Mouse (Mus musculus) intestine, embryonic 16.5 days (tissue): ENCODE data around the gene Glo1. TPM values are rescaled to one million over a fixed set of nuclear protein-coding genes. Genes with fewer than 3 reads are reported as not detected.
"Not testable (repeated sequence)": the region's sequence is repeated elsewhere in the genome, so short reads cannot be mapped to it uniquely, and the experiment has no call there.

Experiments
- ATAC-seq: fragments of 200-750 bp; cut with Nextera tagmentation; 2 replicates; pipeline ENCODE4 v1.8.0; 2017; ENCODE audit warnings: moderate TSS enrichment, moderate library complexity
- H3K27ac ChIP-seq: fragments of 300-500 bp; sonication (generic); 2 replicates; pipeline ENCODE4 v1.5.1; 2014; ENCODE audit warnings: mild to moderate bottlenecking, low read length
- H3K27me3 ChIP-seq: fragments of 300-500 bp; sonication (generic); replicated peaks from 2 replicates; pipeline ENCODE4 v1.6.1; 2014; ENCODE audit warnings: low read length, control low read depth, mixed read lengths; ENCODE audit not compliant: control insufficient read depth, insufficient read depth
- H3K36me3 ChIP-seq: fragments of 300-500 bp; sonication (generic); 2 replicates; pipeline ENCODE4 v1.6.1; 2014; ENCODE audit warnings: low read length, control low read depth; ENCODE audit not compliant: control insufficient read depth, insufficient read depth
- H3K4me1 ChIP-seq: fragments of 300-500 bp; sonication (generic); 2 replicates; pipeline ENCODE4 v1.6.1; 2014; ENCODE audit warnings: low read length, control low read depth, mixed read lengths; ENCODE audit not compliant: control insufficient read depth, insufficient read depth
- H3K4me2 ChIP-seq: fragments of 300-500 bp; sonication (generic); 2 replicates; pipeline ENCODE4 v1.6.1; 2014; ENCODE audit warnings: low read depth, low read length, control low read depth
- H3K4me3 ChIP-seq: fragments of 300-500 bp; sonication (generic); 2 replicates; pipeline ENCODE4 v1.5.1; 2014; ENCODE audit warnings: mild to moderate bottlenecking, low read length
- H3K9ac ChIP-seq: fragments of 300-500 bp; sonication (generic); 2 replicates; pipeline ENCODE4 v1.6.1; 2014; ENCODE audit warnings: low read depth, low read length
- H3K9me3 ChIP-seq: fragments of 300-500 bp; sonication (generic); 2 replicates; pipeline ENCODE4 v1.6.1; 2016; ENCODE audit warnings: low read length, control low read depth; ENCODE audit not compliant: control insufficient read depth
- WGBS: fragments of 180-500 bp; shearing (Covaris S2); extraction: QIAGEN DNeasy Blood & Tissue Kit; methylation state at CpG from one replicate; pipeline ENCODE4 v1.1.7; 2014; 5-methylcytosine and 5-hydroxymethylcytosine counted together
- polyA plus RNA-seq: library from polyadenylated mRNA; unstranded; fragments of >200 nt; fragmentation: Nextera tagmentation; extraction: Ambion mirVana; gene quantifications from 2 replicates; pipeline ENCODE4 v1.2.1, GENCODE M21; 2015

Gene Glo1
- polyA plus RNA-seq = 234 and 240 TPM in 2 replicates

- WGBS = no CpG with 5 or more reads among the region's 20 CpGs
- H3K9me3 ChIP-seq = not testable (repeated sequence)
- peak; percentile 60; the same call in 1 of the 2 replicates for ATAC-seq
These were observed at the start of gene Glo1 for GRCm38 (mm10) chr17:30626719-30627118. TSS of gene Glo1 (minus strand) at chr17:30626871.

GRCm38 (mm10) chr17:30675021-30675740 is 48.5 kb upstream of the Glo1 start:
- WGBS = 94% methylated on average over 9 of the region's 9 CpGs
- Histone ChIP-seq H3K27me3 (no peaks in the 10 kb centered on the region), H3K4me2 (no peak overlapping the region), H3K4me1 (no peaks in the 10 kb centered on the region), H3K36me3 (no peaks in the 10 kb centered on the region), H3K9ac (no peak overlapping the region), H3K9me3 (no peaks in the 10 kb centered on the region; the same call in 1 of the 2 replicates), H3K4me3 (no peak overlapping the region), H3K27ac (no peak overlapping the region)
- no peak for ATAC-seq

More at GRCm38 (mm10) chr17:30626719-30627118, at the start of gene Glo1:
- not testable (repeated sequence) for H3K4me1 ChIP-seq, H3K4me3 ChIP-seq, H3K27me3 ChIP-seq, H3K27ac ChIP-seq, H3K4me2 ChIP-seq, H3K36me3 ChIP-seq, H3K9ac ChIP-seq

- H3K27ac ChIP-seq = no peak overlapping the region
- no peak for ATAC-seq
- 89% methylated on average over 6 of the region's 6 CpGs for WGBS
These were observed 46.4 kb upstream of the Glo1 start for GRCm38 (mm10) chr17:30673023-30673422.

GRCm38 (mm10) chr17:30672556-30672955 is 45.9 kb upstream of the Glo1 start:
- H3K4me3 ChIP-seq = no peak overlapping the region
- no peak overlapping the region for H3K27ac ChIP-seq
- ATAC-seq = no peak
- no peak overlapping the region for H3K9ac ChIP-seq
- H3K4me1 ChIP-seq = no peaks in the 10 kb centered on the region
- H3K27me3 ChIP-seq = no peaks in the 10 kb centered on the region
- H3K4me2 ChIP-seq = no peak overlapping the region
- H3K9me3 ChIP-seq = no peaks in the 10 kb centered on the region
- WGBS = 84% methylated on average over 4 of the region's 4 CpGs
- no peaks in the 10 kb centered on the region for H3K36me3 ChIP-seq

More at GRCm38 (mm10) chr17:30673023-30673422, 46.4 kb upstream of the Glo1 start:
- H3K9me3 ChIP-seq = no peaks in the 10 kb centered on the region
- no peaks in the 10 kb centered on the region for H3K4me1 ChIP-seq
- H3K36me3 ChIP-seq = no peaks in the 10 kb centered on the region
- H3K4me3 ChIP-seq = no peak overlapping the region
- H3K27me3 ChIP-seq = no peaks in the 10 kb centered on the region
- no peak overlapping the region for H3K4me2 ChIP-seq
- no peak overlapping the region for H3K9ac ChIP-seq

GRCm38 (mm10) chr17:30664856-30665255 is 38.2 kb upstream of the Glo1 start:
- Histone ChIP-seq H3K36me3 (no peaks in the 10 kb centered on the region), H3K4me2 (no peak overlapping the region), H3K4me1 (no peaks in the 10 kb centered on the region), H3K9ac (no peak overlapping the region), H3K27ac (no peak overlapping the region), H3K9me3 (peaks cover 3% of the 10 kb centered on the region; the same call in 1 of the 2 replicates), H3K4me3 (no peak overlapping the region), H3K27me3 (no peaks in the 10 kb centered on the region)
- 84% methylated on average over 5 of the region's 5 CpGs for WGBS
- ATAC-seq = no peak

- no peaks in the 10 kb centered on the region for H3K36me3 ChIP-seq
- 89% methylated on average over 8 of the region's 8 CpGs for WGBS
- H3K4me2 ChIP-seq = no peak overlapping the region
- H3K4me3 ChIP-seq = no peak overlapping the region
- no peak for ATAC-seq
- H3K9ac ChIP-seq = no peak overlapping the region
- H3K9me3 ChIP-seq = peaks cover 3% of the 10 kb centered on the region; the same call in 1 of the 2 replicates
- H3K27me3 ChIP-seq = no peaks in the 10 kb centered on the region
- H3K4me1 ChIP-seq = no peaks in the 10 kb centered on the region
- H3K27ac ChIP-seq = no peak overlapping the region
These were observed 36.5 kb upstream of the Glo1 start for GRCm38 (mm10) chr17:30663170-30663569.

GRCm38 (mm10) chr17:30662131-30662530 is 35.5 kb upstream of the Glo1 start:
- H3K27me3 ChIP-seq = no peaks in the 10 kb centered on the region
- no peak overlapping the region for H3K9ac ChIP-seq
- peaks cover 3% of the 10 kb centered on the region; the same call in 1 of the 2 replicates for H3K9me3 ChIP-seq
- ATAC-seq = no peak
- no peak overlapping the region for H3K4me2 ChIP-seq
- no peaks in the 10 kb centered on the region for H3K36me3 ChIP-seq
- H3K4me3 ChIP-seq = no peak overlapping the region
- WGBS = 69% methylated on average over 8 of the region's 8 CpGs
- no peaks in the 10 kb centered on the region for H3K4me1 ChIP-seq
- no peak overlapping the region for H3K27ac ChIP-seq

GRCm38 (mm10) chr17:30658152-30658544 is 31.5 kb upstream of the Glo1 start:
- peak; percentile 93 for ATAC-seq
- H3K4me3 ChIP-seq = peak overlapping the region; percentile 44
- WGBS = 9% methylated on average over 13 of the region's 13 CpGs
- H3K9me3 ChIP-seq = no peaks in the 10 kb centered on the region
- H3K4me2 ChIP-seq = peak overlapping the region; percentile 48
- H3K4me1 ChIP-seq = no peaks in the 10 kb centered on the region
- peak overlapping the region; percentile 58 for H3K9ac ChIP-seq
- no peaks in the 10 kb centered on the region for H3K27me3 ChIP-seq
- H3K36me3 ChIP-seq = no peaks in the 10 kb centered on the region
- H3K27ac ChIP-seq = peak overlapping the region; percentile 71

GRCm38 (mm10) chr17:30657530-30658151 is 31.0 kb upstream of the Glo1 start:
- no peaks in the 10 kb centered on the region for H3K9me3 ChIP-seq
- WGBS = 41% methylated on average over 8 of the region's 8 CpGs
- peak; percentile 64 for ATAC-seq

More at GRCm38 (mm10) chr17:30657530-30658151, 31.0 kb upstream of the Glo1 start:
- no peaks in the 10 kb centered on the region for H3K27me3 ChIP-seq
- H3K4me1 ChIP-seq = no peaks in the 10 kb centered on the region
- H3K36me3 ChIP-seq = no peaks in the 10 kb centered on the region
- peak overlapping the region; percentile 44 for H3K4me3 ChIP-seq
- peak overlapping the region; percentile 58 for H3K9ac ChIP-seq
- peak overlapping the region; percentile 48 for H3K4me2 ChIP-seq
- peak overlapping the region; percentile 71 for H3K27ac ChIP-seq
